In genomic region chr8:11797729-11798479, GRCm38 (mm10) we compare ENCODE assay signal across 10 mouse cellular contexts. TPM values are rescaled to one million over a fixed set of nuclear protein-coding genes. Genes with fewer than 3 reads are reported as not detected.
DNase-seq lines count a peak whose midpoint lies in the region; ATAC-seq and TF ChIP-seq lines count a peak whose summit lies in the region.
"Had no signal": no experiment of that assay in that cellular context is flagged by ENCODE, and none has a peak within 500 bp of the region (broad histone marks: within the 10 kb centered on the region; RNA-seq: fewer than 3 reads in every experiment).

No protein-coding gene starts in this region.

- WGBS in heart, embryonic 15.5 days: 55% methylated on average over 14 of the region's 14 CpGs

- peak; percentile 52; the same call in 1 of the 2 replicates for ATAC-seq in heart, embryonic 15.5 days (replicated peaks; ENCODE audit: insufficient number of reproducible peaks, insufficient read depth, low FRiP score, low read depth)
- ATAC-seq in Patski: peak; percentile 29
- no peak for ATAC-seq in erythroid progenitor cell, adult 5-6 weeks (replicated peaks; ENCODE audit: low FRiP score, poor library complexity, severe bottlenecking)

- peaks cover 5% of the 10 kb centered on the region for H3K36me3 ChIP-seq in heart, embryonic 15.5 days

- POLR2A ChIA-PET in Patski (lab: Charles Lee): no interaction called here

- CTCF ChIA-PET in Patski (lab: Charles Lee): interaction anchor here (1.3 to 3.5 kb wide), 3 partner anchors 10 to 20 kb away, joined by 3 to 14 read pairs (median 3); no protein-coding TSS in a partner anchor

- no peak overlapping the region for H3K9ac ChIP-seq in heart, embryonic 15.5 days
- H3K9ac ChIP-seq: embryonic facial prominence, embryonic 15.5 days had no signal

- peaks cover 34% of the 10 kb centered on the region for H3K4me1 ChIP-seq in heart, embryonic 15.5 days (replicated peaks)
- H3K4me1 ChIP-seq: embryonic facial prominence, embryonic 15.5 days had no signal

- intact Hi-C loops in heart, postnatal 36 days (cut with DNase I): no loop called here
- intact Hi-C loops in left cerebral cortex, postnatal 14 days (cut with DNase I): no loop called here

- no peak overlapping the region for H3K4me2 ChIP-seq in heart, embryonic 15.5 days
- H3K4me2 ChIP-seq: embryonic facial prominence, embryonic 15.5 days had no signal

- no peak overlapping the region for H3K4me3 ChIP-seq in heart, embryonic 15.5 days
- H3K4me3 ChIP-seq: embryonic facial prominence, embryonic 15.5 days had no signal

- peak overlapping the region; percentile 53 for H3K27ac ChIP-seq in heart, embryonic 15.5 days
- H3K27ac ChIP-seq: embryonic facial prominence, embryonic 15.5 days had no signal

- no peaks in the 10 kb centered on the region for H3K27me3 ChIP-seq in heart, embryonic 15.5 days
- H3K27me3 ChIP-seq in Patski: no peaks in the 10 kb centered on the region
- H3K27me3 ChIP-seq: embryonic facial prominence, embryonic 15.5 days had no signal

- DNase-seq in heart, postnatal 36 days: no peak
- DNase-seq in Patski (ENCODE audit: low read depth, low spot score) (no peak), liver (no peak)
- peak; percentile 38 for DNase-seq in fibroblast of lung, adult 2 months (ENCODE audit: low read depth)
- DNase-seq in left cerebral cortex, postnatal 14 days (ENCODE audit: low spot score in 2 of 2): peak; percentile 65 to 77
- DNase-seq in lung, adult 18-20 months: no peak

- H3K9me3 ChIP-seq in heart, embryonic 15.5 days (replicated peaks): no peaks in the 10 kb centered on the region
- H3K9me3 ChIP-seq: embryonic facial prominence, embryonic 15.5 days had no signal

- no peak for TF ChIP-seq CTCF in Patski (IDR thresholded peaks at IDR 0.05)

- in situ Hi-C loops in Patski (cut with MboI; ENCODE audit: low pct_unique_long_range_greater_than_20kb): no loop called here

RNA-seq across cellular contexts. Expression of gene Tex29, which starts 42.4 kb away (rescaled TPM):
- 0.36 and 0.55 TPM in 2 replicates for polyA plus RNA-seq in heart, embryonic 15.5 days (2015; fragmentation: Nextera tagmentation; extraction: Ambion mirVana)
- not detected for total RNA-seq in heart, postnatal 36 days (2021)
- not detected for polyA plus RNA-seq in Patski (2021)
- under 1 TPM; 0.57 to 0.77 TPM for total RNA-seq in left cerebral cortex, postnatal 14 days (2021)
- not detected in 2 replicates for total RNA-seq in erythroid progenitor cell, adult 5-6 weeks (2015; ENCODE audit: low replicate concordance)
- total RNA-seq in erythroid progenitor cell, adult 5-6 weeks (2017; ENCODE audit: low replicate concordance): not detected in 2 replicates
- total RNA-seq: left cerebral cortex, adult 8-10 months had no signal
- polyA plus RNA-seq: embryonic facial prominence, embryonic 15.5 days had no signal

Comparison
In these comparisons a context has a peak if more than half of its experiments do, and no peak if none do; other contexts are left out.
1. DNase-seq: peak in fibroblast of lung, adult 2 months (single experiment) and left cerebral cortex, postnatal 14 days (2 of 2); none in heart, postnatal 36 days (0 of 2), Patski (single experiment), liver (single experiment) and lung, adult 18-20 months (0 of 2).